Mouse (Mus musculus) gastrocnemius, postnatal 14 days (tissue): ENCODE measurements at regions not wholly inside any gene's neighbourhood (a gene's known extent, or its start where the extent isn't known, plus 50 kb on each side); places are given as distances from the start of the nearest gene placed in this dataset.

ENCODE experiments used
- DNase-seq: peaks from one replicate; pipeline ENCODE4 v3.0.0; 2021; ENCODE audit warnings: mixed read lengths
- intact Hi-C: fragments of 180-260 bp; cut with DNase I; formaldehyde crosslinking; loops from one replicate; pipeline ENCODE4 v1.15.1; 2025; ENCODE audit warnings: low total_unique reads

DNA sequence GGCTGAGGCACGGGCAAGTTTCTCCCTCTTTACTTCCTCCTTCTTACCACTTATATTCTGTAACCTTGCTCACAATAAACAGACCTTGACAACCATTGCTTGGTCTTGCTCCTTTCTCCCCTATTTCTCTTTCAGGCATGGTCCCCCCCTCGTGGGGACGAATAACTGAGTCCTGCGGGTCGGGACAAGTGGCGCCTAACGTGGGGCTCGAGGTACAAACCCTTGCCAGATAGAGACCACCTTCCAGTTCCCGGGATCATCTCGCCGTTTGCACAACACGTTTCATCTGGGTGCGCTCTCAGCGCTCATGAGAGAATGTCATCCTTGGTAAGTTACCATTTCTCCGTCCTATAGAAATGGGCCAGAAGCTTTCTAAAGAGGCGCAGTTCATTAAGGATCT, 79.6 kb upstream of the Foxn3 start:
- intact Hi-C loops: no loop called here
- DNase-seq: no peak

DNA sequence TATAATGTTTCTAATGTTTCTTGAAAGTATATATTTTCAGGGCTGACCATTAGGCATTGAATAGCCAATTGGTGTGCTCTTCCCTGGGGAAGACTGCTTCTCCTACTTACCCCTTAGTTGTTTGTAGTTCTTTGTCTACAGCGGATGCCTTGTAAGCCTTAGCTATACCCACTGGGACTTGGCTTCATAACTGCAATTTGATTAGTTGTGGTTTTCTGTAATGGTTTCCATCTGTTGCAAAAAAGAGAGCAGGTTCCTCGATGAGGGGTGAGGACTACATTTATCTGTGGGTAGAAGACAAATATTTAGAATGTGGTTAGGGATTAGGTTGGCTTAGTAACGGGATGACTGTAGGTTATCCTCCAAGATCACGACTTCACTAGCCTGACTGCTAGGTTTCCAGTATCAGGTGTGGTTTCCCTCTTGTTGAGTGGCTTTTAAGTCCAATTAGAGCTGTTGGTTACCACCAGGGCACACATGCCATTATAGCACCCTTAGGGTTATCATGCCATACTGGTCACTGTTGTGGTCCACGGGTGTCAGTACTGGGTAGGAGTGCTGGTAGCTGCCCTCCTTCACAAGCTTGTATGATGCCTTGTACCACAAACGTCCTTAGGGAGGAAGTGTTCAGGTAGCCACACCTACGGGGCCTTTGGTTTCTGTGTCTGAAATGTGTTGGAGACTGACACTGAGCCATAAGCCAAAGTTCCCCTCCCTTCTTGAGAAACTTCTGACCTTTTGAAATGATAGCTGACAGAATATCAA, 78.9 kb upstream of the Foxn3 start:
- intact Hi-C loops: no loop called here
- no peak for DNase-seq

DNA sequence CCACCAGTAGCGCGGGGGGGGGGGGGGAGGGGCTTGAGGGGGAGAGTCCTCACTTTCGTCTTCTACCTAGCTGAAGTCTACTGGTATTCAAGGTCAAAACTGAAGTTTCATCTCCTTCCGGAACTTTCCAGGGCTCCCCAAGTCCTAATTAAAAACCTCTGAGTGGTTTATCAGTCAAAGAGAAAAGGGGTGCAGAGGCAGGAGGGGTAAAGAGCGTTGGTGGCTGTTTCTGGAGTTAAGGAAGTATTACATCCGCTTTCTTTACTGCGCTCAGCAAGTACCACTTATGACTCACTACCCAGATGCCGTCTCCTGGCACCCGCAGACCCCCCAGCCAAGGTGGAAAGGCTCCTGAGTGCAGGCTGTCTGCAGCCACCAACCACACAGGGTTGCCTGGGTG, 77.9 kb upstream of the Foxn3 start:
- intact Hi-C loops: no loop called here
- no peak for DNase-seq

DNA sequence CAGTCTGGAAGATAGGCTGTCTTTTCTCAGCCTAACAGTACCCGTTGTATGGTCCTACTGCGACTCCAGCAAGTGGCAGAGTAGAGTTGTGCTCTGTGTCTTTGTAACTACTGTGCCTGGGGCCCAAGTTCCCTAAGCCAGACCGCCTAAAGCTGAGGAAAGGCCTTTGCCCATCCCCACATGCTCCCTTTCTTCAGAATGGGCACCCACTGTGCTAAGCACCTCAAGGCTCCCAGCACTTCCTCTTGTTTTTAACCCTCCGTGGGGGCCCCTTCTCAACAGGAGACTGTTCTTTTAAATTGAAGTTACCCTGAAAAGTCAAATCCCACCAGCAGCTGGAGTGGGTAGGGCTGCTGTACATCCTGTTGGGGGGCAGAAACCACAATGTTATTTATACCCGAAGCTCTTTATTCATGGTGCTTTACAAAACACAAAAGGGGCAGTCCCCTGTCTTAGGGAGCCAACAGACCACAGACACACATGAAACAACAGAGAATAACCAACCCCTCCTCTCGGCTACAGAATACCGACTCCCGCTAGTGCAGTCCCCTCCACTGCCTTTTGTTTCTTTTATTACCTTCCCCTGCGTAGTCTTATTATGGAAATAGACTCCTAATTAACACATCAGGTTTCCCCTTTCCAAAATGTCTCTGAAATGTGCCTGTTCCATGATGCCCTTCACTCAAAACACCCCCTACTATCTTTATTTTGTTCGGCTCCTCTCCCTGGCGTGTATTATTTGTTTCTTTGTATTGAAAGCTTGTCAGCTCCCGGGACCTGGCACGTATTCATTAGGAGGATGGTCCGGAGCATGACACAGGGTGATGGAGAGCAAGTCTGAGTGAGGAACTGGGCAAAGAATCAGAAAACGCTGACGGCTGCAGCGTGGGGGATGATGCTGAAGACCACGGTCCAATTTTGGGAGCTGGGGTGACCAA, 77.1 kb upstream of the Foxn3 start:
- intact Hi-C loops: no loop called here
- no peak for DNase-seq

DNA sequence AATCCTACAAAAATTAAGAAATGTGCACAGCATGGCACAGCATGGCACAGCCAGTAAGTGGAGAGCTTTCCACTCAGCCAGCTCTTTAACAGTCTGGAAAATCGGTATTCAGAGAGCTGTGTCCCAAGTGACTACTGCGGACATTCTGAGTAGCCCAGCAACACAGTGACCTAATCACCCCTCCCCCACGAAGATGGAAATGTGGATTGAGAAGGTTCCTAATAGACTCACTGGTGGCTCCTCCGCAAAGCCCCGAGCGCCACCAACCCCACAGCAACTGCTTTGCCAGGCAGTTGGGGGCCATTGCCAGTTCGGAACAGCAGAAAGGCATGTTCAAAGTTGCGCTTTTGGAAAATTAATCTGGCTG, 76.4 kb upstream of the Foxn3 start:
- intact Hi-C loops: no loop called here
- DNase-seq: peak; percentile 34

DNA sequence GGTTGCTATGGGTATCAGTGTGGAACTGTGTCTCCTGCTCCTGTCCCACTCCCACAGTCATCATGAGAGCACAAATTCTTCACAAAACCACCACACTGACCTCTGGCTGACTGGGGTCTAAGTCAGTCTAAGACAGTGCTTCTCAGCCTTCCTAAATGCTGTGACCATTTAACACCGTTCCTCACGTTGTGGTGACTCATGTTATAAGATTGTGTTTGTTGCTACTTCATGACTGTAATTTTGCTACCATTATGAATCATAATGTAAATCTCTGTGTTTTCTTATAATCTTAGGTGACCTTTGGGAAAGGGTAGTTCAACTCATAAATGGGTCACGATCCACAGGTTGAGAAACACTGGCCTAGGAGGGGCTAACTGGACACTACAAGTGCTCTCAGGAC, 75.7 kb upstream of the Foxn3 start:
- intact Hi-C loops: no loop called here
- DNase-seq: no peak

DNA sequence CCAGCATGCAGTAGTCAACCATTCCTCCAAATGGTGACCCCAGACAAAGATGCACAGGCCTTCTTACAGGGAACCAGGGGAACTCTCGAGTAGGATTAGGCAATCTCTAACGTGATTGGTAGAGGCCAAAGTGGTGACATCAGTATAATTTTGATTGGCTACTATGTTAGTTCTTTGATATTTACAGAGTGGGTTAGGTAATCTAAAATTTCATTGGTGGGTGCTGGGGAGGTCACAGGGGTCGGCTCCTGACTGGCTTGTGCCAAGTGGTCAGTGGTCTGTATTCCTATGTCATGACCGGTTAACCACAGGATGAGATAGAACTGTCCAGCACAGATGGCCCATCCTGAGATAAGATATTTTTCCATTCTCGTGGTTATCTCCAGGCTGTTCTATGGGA, 74.6 kb upstream of the Foxn3 start:
- intact Hi-C loops: no loop called here
- DNase-seq: no peak

DNA sequence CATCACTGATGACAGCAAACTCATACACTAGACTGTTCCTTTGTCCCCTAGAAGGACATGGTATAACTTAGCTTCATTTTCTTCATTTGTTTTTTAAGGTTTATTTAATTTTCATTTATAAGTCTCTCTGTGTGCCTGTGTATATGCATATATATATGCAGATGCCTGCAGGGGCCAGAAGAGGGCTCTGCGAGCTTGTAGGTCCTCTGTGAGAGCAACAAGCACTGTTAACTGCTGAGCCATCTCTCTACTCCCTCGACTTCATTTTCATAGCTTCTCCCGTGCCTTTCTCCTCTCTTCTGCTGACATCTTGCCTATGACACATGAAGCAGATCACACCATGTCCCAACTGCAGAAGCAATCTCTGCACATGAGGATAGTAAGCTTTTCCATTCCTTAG, 72.9 kb upstream of the Foxn3 start:
- DNase-seq: no peak
- intact Hi-C loops: no loop called here

DNA sequence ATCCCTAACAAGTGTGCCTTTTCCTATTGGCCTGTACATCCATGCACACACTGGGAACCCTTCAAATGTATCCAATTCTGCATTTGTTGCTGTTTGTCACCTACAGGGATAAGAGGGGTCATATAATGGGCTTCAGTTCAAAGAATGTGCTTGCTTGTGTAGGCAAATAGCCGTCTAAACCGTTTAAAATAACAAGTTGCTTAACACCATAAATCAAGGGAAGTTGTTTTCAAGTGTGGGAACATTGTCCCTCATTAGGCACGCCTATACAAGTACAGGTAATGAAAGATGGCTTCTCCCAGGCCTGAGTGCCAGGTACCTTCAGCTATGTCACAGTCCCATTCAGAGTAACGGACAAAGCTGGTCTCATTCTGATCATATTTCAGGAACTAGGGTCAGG, 72.0 kb upstream of the Foxn3 start:
- no peak for DNase-seq
- intact Hi-C loops: no loop called here

DNA sequence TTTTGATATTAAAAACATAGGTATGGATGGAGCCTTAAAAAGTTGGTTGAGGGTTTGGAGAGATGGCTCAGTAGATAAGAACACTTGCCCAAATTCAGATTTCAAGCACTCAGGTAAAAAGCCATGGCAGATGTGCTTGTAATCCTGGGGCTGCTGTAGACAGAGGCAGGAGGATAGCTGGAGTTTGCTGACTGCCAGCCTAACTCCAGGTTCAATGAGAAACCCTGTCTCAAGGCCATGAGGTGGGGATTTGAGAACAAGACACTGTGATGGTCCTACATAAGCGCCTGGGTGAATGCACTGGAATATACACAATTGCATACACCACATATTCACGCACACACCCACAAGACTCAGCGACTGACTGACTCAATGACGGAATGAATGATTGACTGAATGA, 71.3 kb upstream of the Foxn3 start:
- no peak for DNase-seq
- intact Hi-C loops: no loop called here

DNA sequence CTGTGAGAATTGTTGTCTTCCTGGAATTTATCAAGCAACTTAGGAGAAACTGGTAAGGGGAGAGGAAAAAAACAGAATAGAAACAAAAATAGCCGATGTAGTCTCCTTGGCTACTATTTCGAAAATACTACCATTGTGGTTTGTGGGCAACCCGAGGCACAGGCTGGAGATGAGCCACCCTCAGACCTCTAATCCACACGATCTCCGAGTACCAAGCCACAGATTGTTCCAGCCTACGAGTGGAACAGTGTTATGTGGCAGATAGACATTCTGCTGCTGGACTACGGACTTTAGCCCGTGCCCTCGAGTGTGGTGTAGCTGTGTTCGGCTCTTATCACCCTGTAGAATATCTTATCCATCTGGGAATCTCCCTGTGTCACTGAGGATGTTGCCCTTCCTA, 70.3 kb upstream of the Foxn3 start:
- DNase-seq: no peak

DNA sequence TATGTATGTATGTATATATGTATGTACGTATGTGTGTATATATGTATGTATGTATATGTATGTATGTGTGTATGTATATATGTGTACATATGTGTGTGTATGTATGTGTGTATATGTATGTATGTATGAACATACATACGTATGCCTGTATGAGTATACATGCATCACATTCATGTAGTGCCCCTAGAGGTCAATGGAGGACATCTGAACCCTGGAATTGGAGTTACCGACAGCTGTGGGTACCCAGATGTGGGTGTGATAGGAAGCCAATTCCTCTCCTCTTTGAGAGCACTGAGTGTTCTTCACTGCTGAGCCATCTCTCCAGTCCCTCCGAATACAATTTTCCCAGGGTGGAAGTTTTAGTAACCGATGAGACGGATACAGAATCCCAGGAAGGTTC, 69.6 kb upstream of the Foxn3 start:
- intact Hi-C loops: no loop called here
- no peak for DNase-seq

More for the DNA sequence above, 70.3 kb upstream of the Foxn3 start:
- intact Hi-C loops: no loop called here

DNA sequence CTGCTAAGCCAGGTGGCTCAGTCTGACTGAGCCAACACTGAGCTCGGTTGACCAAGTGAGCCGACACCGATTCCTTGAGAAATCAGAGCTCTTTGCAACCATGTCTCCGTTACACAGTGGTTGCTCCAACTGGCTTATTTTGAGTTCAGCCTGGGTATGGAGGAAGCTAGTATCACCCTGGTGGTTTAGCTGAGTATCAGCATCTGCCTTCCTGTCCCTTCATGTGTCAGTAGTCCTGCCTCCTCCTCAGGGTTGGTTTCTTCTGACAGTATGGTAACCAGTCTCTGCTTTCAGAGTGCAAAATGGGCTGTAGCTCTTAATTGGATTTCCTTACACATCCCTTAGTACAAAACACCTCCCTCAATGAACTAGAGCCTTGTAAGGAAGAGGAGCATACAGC, 66.2 kb upstream of the Foxn3 start:
- intact Hi-C loops: no loop called here
- no peak for DNase-seq

DNA sequence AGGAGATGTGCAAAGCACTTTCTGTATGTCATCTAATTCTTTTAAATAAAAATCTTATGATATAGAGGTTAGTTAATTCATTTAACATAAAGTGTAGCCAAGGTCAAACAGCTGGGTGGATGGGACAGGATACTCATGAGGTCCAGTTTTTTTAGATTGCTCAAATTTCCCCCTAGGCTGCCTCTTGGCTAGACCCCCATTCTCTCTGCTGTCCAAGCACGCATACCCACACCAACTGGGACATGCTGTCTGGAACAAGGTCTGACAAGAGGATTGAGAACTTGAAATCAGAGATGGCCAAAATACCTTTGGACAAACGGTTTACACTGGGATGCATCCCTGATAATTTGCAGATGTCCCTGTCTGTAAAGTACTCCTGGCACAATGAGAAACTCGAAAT, 65.0 kb upstream of the Foxn3 start:
- intact Hi-C loops: no loop called here
- DNase-seq: peak; percentile 25

DNA sequence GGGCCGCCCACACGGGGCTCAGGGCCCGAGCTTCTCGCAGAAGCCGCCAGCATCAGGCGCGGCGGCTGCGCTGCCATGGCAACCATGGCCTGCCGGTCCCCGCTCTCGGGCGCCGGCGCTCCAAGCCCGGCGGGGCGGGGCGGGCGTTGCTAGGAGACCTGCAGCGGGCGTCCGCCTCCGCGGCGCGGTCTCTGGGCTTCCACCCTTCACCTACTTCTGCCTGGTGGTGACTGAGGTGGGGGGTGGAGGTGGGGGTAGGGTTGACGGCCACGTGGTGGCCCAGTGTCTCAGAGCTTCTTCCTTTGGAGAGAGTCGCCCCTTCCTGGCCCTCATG, 64.5 kb upstream of the Foxn3 start:
- intact Hi-C loops: no loop called here
- peak; percentile 94 for DNase-seq

DNA sequence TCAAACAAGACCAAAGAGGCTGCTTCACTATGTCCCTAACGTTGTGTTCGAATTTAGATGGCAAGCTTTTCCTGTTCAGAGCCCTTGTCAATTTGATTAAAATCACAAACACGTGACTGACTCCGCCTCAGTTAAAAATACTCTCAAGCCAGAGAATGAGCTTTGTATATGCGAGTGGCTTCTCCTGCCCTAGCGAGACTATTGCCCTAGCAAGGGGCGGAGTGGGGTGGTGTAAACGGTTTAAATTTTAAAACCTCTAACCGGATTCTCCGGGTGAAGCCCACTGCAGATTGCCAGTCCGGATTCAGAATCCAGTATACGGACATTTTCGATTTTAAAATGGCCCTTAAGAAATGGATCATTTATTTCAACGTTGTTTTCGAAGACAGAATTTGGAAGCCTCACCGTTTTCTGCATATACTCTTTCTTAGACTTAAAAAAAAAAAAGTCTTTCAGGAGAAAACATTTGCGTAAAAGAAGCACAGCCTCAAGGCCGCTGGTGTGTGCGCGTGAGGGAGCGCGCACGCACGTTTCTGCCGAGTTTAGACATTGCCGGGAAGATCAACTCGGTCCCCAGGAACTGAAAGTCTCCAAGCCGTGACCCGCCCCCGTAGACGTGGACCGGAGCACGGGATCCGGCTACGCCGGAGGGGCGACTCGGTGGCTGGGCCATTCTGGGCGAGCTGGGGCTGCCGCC, 64.0 kb upstream of the Foxn3 start:
- no peak for DNase-seq
- intact Hi-C loops: no loop called here

DNA sequence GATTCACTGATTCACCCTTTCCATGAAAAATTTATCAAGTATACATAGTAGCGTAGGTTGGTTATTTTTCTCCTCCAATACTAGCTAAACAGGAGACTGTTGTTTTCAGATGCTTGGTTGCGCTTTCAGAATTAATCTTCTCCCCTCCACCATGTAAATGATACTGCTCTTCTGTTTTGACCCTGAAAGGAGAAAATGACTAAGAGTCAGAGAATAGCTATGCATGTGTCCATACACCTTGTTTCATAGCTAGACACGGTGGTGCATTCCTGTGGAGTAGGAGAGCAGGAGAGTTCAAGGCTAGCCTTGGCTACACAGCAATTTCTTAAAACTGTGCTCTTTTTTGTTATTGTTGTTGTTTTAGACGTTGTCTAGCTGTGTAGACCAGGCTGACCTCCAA, 62.8 kb upstream of the Foxn3 start:
- no peak for DNase-seq
- intact Hi-C loops: no loop called here

DNA sequence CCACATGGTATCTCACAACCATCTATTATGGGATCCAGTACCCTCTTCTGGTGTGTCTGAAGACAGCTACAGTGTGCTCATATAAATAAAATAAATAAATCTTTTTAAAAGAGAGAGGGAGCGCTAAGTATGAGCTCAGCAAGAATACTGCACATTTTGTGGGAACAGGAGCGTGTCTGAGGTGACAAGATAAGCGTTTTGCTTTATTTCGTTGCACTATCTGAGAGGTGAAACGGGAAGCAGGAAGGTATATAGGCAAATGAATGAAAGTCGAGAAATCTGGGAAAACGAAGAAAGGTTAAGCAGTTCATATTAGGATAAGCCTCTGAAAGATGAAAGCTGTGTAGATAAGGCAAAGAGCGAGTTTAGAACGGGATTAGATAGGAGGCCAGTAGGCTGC, 61.7 kb upstream of the Foxn3 start:
- DNase-seq: no peak
- intact Hi-C loops: no loop called here

DNA sequence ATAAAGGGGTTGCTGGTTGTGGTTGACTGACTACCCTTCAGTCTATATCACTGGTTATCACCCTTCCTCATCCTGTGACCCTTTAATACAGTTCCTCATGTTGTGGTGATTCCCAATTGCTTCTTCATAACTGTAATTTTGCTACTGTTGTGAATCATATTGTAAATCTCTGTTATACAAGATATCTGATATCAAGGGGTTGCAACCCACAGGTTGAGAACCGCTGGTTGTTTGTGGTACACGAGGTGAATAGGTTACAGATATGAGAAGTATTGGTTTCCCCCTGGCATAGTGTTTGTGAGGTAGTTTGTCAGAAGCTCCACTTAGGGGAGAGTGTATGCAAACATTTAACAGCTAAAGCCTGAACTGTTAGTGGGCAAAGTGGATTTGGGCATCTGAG, 58.9 kb upstream of the Foxn3 start:
- DNase-seq: no peak
- intact Hi-C loops: no loop called here

DNA sequence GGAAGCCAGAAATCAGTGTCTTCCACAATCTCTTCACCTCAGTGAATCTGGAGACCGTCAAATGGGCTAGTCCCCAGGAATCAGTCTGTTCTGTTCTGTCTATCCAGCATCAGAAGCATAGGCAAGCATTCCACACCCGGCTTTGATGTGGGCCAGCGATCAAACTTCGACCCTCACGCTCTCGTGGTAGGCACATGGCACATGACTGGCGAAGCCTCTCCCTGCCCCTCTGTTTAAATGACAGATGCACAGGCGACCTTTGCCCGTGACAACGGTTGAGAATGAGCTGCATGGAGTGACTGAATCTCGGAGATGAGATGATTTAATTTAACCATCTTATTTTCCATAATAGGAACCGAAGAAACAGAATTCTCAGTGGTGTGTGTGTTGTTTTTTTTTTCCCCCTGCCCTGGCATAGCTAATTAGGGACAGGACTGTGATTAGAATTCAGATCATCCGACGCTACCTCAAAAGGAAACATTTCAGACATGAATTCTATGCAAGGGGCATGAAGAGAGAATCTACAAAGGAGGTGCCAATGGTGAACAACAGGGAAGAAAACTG, 53.9 kb upstream of the Foxn3 start:
- intact Hi-C loops: no loop called here
- DNase-seq: no peak
